Mouse (Mus musculus) megakaryocyte-erythroid progenitor cell, adult 5 weeks (primary cell): Measurements from ENCODE around the gene Zmiz2. TPM values are rescaled to one million over a fixed set of nuclear protein-coding genes. Genes with fewer than 3 reads are reported as not detected.

ENCODE experiments used
- polyA plus RNA-seq: library from polyadenylated mRNA; stranded (reverse); fragments of >175 nt; gene quantifications from 2 replicates; pipeline ENCODE4 v1.2.3, GENCODE M21; 2012

Gene Zmiz2
- 302 and 343 TPM in 2 replicates for polyA plus RNA-seq

GRCm38 (mm10) chr11:6388726-6389413 lies at the start of gene Zmiz2:
Gene Zmiz2 (plus strand): TSS chr11:6389074.

GRCm38 (mm10) chr11:6414751-6415550 lies 26.1 kb downstream of the Zmiz2 start, which contains the start of gene Ppia:
Gene Ppia (plus strand): TSS chr11:6415443.

DNA sequence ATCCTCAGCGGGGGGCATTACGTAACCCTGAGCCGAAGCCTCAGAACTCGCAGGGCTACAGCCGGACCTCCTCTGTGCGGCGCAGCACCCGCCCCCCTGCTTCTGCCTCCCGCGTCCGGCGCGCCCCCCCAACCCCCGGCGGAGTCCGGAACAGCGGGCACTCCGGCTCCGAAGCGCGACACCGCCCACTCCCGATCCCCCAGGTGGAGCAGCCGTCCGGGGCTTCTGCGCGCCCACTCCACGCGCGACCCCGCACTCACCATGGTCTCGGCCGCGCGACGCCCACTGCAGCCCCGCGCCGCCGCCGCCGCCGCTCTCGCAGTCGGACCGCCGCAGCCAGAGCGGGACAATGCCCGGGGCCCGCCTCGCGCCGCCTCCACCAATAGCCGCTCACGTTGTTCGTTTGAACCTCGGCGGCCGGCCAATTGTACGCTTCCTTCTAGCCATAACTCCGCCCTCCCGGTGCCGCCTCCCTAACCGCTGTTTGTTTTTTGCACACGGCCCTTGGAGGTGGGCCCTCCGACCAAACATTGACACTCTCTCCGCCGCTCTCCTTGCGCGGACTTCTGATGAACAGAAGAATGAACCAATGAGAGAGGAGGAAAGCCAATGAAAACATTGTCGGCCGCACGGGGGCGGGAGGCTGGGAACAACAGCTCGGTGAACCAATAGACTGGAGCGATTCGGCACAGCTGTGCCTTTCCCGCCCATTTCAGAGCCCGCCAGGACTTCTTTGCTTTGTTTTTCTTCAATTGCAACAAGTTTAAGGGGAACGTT lies 55.4 kb downstream of the Zmiz2 start, which contains the start of gene H2afv:
TSS of gene H2afv (minus strand) at position 367 of the 777 bp plus-strand sequence.

Other genes with a start within 250 kb of the Zmiz2 start
- not detected in 2 replicates for gene A730071L15Rik, start 189.0 kb upstream of the Zmiz2 start, polyA plus RNA-seq
- gene Nudcd3, start 188.7 kb upstream of the Zmiz2 start, polyA plus RNA-seq, result 19.5 and 24.4 TPM in 2 replicates
- gene Npc1l1, start 158.9 kb upstream of the Zmiz2 start, polyA plus RNA-seq, result not detected in 2 replicates
- gene Ddx56, start 121.3 kb upstream of the Zmiz2 start, polyA plus RNA-seq, result 19.3 and 19.5 TPM in 2 replicates
- gene Tmed4, start 114.2 kb upstream of the Zmiz2 start, polyA plus RNA-seq, result 69.2 and 85.5 TPM in 2 replicates
- 66.1 and 74.6 TPM in 2 replicates for gene Ogdh, start 97.4 kb upstream of the Zmiz2 start, polyA plus RNA-seq
- gene Ppia, start 26.4 kb downstream of the Zmiz2 start, polyA plus RNA-seq, result 175 and 192 TPM in 2 replicates
- gene H2afv, start 55.4 kb downstream of the Zmiz2 start, polyA plus RNA-seq, result 154 and 173 TPM in 2 replicates
- 11.1 and 14.7 TPM in 2 replicates for gene Purb, start 86.8 kb downstream of the Zmiz2 start, polyA plus RNA-seq
- gene Myo1g, start 131.9 kb downstream of the Zmiz2 start, polyA plus RNA-seq, result 60.0 and 82.0 TPM in 2 replicates
- 29.7 and 31.9 TPM in 2 replicates for gene Ccm2, start 157.8 kb downstream of the Zmiz2 start, polyA plus RNA-seq
- gene Nacad, start 217.0 kb downstream of the Zmiz2 start, polyA plus RNA-seq, result 0.20 and 0.30 TPM in 2 replicates
- 240 and 252 TPM in 2 replicates for gene Tbrg4, start 237.0 kb downstream of the Zmiz2 start, polyA plus RNA-seq
- gene Wap, start 249.6 kb downstream of the Zmiz2 start, polyA plus RNA-seq, result not detected in 2 replicates